Mouse (Mus musculus) olfactory bulb, adult 2 months (tissue): ENCODE data around the gene 2310011J03Rik.

Source experiments
- CTCF ChIP-seq: fragments of 200-500 bp; IDR thresholded peaks from 2 replicates; pipeline ENCODE4 v1.5.1; 2012; ENCODE audit warnings: low read depth, mild to moderate bottlenecking, low read length, moderate library complexity; ENCODE audit not compliant: insufficient read depth
- POLR2A ChIP-seq: fragments of 200-500 bp; IDR thresholded peaks from 2 replicates; pipeline ENCODE4 v1.6.1; 2012; ENCODE audit warnings: mild to moderate bottlenecking, low read depth, low read length, moderate library complexity; ENCODE audit not compliant: insufficient read depth

DNA sequence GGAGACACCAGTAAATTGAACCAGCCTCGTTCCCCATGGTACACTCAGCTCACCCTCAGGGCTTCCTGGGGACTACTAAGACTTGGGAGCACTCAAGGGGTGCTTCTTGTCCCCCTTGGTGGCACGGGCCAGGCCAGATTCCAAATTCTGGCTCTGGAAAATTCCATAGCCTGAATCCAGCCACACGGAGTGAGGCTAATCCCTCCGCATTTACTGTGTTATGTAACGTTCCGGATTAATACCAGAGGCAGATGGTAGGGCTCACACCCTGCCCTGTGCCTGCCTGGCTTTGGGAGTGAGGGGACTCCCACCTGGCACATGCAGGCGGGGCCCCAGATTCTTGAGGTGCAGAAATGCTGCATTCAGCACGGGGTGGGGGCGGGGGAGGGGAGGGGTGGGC lies 35.1 kb upstream of the 2310011J03Rik start:
- TF ChIP-seq CTCF (no peak), POLR2A (no peak)
